Mouse (Mus musculus) CD4-positive, CD25-positive, alpha-beta regulatory T cell, adult 4 months (primary cell): ENCODE data around the gene Pkd1l2. TPM values are rescaled to one million over a fixed set of nuclear protein-coding genes. Genes with fewer than 3 reads are reported as not detected.

Experiments used
- ATAC-seq: one replicate; pipeline ENCODE4 v1.8.0; 2017
- polyA plus RNA-seq, 2 experiments: library from polyadenylated mRNA; unstranded; fragments of 100-300 nt; shearing (Covaris generic); gene quantifications; one replicate each; pipeline ENCODE4 v1.2.1; 2017

Gene Pkd1l2
- polyA plus RNA-seq, 2 experiments from 2014 or later = not detected

DNA sequence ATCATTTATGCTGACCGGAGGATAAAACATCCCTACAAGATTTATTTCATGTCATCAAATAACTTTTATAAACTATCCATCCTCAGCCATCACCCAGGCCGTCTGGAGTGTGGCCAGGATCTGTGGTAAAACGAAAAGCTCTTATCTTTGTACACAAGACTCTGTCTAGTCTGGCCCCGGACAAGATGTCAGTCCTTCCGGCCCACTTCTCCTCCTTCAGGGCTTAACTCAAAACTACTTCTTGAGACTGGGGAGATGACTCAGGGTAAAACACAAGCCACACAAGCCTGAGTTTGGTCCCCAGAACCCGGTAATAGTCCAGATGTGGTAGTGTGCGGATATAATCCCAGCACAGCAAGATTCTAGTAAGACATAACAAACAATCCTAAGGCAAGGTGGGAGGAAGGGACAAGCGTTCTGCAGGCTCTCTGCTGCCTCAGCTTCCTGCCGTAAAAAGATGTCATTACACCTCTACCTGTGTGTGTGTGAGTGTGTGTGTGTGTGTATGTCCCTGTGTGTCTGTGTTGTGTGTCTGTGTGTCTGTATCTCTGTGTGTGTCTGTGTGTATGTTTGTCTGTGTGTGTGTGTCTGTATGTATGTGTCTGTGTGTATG is 804 bp upstream of the Pkd1l2 start:
- ATAC-seq = no peak

DNA sequence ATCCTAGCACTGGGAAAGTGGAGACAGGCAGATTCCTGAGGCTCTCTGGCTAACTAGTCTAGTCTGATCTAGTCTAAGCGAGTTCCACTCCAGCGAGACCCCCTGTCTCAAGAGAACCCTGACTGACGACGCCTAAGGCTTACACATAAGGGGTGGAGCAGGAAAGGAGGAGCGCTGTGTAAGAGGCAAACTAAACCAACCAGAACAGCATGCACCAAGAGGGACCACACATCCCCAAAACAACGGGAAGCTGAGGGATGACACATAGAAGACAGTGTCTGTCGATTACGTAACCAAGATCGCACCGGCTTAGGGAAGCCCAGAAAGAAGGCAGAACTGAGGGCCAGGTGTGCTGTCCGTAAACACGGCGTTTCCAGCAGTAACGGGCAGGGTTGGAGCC is 2.6 kb downstream of the Pkd1l2 start:
- ATAC-seq = no peak

DNA sequence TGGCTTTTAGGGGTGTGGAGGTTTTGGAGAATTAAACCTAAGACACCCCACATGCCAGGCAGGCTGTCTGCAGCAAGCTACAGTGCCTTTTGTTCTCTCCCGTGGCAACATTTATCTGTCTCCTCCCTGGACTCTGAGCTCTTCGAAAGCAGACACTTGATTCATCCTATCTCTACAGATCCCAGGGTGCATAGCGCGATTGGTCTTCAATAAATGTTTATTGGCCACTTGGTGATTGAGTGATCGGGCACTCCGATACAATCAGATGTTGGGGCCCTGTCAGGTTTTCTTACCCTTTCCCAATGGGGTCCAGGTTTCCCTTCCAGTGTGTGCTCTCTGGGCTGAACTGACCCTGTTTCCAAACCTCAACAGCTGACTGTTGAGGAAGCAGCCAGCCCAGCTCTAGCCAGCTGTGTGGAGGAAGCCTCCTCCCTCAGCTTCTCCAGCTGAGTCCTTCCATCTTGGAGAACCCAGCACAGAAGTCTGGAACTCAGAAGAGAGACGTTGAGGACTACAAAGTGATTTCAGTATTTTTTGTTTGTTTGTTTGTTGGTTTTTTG is 3.8 kb downstream of the Pkd1l2 start:
- ATAC-seq = no peak

DNA sequence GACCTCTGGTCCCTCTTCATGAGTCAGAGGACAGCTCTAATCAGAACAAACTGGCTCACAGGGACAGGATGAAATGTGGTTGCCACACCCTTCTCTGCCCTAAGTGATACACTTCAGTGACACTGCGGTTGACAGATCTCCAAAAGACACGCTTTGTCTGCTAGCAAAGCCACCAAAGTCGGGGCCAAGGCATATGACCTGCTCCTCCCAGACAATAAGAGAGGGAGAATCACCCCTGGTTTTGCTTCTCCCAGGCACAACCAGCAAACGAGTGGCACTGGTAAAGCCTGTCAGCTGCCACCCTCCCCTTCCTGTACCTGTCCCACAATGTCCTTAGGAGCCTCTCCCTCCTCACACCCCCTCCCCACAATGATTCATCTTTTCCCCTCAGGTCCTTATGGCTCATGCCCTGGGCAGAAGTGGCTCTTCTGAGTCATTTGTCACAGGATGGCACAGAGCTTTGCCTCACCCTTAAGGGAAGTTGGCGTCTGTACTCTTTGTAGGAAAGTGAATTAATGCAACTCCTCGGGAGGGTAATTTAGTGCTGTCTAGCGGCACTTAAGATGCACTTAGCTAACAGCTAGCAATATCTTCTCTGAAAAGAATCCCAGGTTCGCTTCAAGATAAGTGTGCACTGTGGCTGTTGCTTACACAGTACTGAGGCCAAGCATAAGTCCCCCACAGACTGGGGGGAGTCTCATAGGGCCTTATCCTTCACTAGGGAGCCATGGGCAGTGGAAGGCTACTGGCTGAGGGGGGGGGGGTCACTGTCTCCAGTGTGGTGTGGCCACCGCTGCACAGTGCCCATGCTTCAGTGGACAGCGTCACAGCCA is 7.7 kb downstream of the Pkd1l2 start:
- ATAC-seq = no peak

DNA sequence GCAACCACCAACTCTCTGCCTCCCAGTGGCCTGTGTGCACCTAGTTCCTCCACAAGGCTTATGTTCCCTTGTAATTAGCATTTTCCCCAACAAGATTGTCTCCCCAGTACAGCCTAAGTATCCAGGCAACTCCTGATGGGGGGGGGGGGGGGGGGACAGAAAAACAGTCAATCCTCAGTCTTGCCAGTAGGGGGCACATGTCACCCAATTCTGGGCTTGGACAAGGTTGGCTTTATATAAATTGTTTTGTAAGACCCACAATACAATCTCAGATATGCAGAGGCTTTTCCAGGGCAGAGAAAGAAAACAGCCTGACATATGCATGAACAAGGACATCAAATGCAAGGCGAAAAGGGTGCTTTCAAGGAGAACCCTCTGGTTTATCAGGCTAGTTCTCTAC is 12.5 kb downstream of the Pkd1l2 start:
- no peak for ATAC-seq

DNA sequence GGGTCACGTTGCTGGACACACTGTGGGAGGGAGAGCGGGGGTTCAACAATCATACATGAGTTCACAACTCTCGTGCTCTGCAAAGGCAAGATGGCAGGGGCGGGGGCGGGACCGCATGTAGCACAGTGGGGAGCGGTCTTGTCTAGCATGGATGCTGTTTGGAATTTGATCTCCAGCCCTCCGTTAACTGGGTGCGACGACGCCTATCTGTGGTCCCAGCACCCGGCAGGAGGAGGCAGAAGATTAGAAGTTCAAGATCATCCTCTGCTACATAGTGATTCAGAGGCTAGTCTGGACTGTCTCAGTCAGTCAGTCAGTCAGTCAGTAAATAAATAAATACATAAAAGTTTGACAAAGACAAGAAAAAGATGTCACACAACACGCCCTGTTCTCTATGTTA is 14.0 kb downstream of the Pkd1l2 start:
- ATAC-seq = no peak

DNA sequence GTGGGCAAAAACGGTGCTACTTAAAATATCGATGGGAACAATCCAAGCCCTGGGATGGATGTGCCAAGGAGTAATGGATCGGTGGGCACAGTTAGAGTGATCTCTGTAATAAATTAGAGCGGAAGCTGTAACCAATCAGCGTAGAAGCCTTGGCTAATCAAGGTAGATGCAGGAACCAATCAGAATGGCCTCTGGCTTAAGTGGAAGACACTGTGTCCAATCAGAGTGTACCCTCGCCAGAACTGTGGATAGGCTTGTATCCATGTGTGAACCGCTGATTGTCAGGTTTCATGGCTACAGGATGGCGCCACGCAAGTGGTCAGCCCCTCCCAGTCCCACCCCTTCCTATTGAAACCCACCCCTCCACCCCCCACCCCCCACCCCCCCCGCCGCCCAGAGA is 14.9 kb downstream of the Pkd1l2 start:
- ATAC-seq = no peak

DNA sequence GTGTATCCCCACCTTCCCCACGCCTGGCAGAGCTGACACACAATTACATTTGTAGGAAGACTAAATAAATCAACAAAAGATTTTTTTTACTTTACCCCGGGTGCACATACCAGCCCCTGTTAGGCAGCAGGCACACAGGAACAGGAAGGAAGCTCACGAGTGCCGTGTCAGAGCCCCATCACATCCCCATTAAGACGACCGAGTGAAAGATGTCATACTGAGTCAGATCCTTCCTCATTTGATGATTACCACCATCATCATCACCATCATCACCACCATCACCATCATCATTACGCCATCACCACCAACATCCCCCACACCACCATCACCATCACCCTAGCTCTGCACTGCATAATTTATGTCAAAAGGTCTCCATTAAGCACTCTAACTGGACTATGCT is 15.3 kb downstream of the Pkd1l2 start:
- ATAC-seq = no peak

DNA sequence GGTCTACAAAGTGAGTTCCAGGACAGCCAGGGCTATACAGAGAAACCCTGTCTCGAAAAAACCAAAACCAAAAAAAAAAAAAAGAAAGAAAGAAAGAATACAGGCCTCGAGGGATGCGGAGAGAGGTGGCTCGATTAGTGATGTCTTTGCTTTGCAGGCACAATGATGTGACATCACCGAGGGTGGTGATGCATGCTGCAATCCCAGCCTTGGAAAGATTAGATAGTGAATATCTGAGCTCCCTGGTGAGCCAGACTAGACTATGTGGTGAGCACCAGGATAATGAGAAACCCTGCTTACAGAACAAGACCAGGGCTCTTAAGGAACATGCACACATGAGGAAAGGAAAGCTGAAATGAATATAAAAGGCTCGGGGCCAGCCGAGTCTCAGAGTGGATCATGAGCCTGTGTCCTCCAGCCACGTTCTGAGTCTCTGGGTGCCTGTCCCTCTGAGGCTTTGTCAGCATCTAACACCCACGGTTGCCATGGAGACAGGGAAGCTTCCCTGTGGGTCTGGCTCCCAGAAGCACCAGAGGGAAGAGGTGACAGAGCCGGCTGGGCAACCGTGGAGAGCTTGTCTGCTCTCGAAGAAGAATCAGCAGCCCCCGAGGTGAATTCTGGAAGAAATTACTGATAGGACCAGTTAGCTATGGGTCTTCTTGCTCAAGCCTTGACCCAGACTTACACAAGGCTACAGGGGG is 20.9 kb downstream of the Pkd1l2 start:
- ATAC-seq = no peak

DNA sequence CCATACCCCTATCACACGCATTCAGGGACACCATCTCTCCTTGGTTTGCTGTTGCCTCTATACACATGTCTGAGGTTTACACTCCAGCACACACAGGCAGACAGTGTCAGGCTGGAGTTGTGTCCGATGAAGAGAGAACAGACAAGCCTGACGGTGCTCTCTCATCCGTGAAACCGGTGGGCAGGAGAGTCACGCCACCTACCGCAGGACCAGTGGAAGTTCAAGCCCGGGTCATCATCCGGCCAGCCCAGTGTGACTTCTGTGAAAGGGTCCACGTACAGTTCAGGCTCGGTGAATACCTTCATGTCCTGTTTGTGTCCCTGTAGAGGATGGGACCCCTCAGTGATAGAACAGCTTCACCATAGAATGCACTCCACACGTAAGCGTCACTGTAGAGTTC is 21.9 kb downstream of the Pkd1l2 start:
- no peak for ATAC-seq

DNA sequence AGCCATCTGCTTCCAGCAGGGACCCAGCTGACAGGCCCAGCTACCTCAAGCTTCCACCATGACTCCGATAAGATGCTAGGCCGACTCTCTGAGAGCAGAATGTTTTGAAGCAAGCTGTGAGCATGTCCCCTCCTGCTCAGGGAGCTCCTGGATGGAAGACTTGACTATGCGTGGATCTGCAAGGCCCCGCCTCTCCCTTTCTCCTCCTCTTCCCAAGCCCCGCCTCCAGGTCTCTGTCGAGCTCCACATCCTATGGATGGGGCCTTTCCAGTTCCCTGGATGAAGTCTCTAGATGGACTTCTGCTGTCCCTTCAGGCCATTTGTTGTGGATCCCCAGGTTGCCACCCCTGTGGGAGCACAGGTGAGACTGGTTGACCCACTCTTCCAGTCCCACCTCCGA is 23.2 kb downstream of the Pkd1l2 start:
- no peak for ATAC-seq

DNA sequence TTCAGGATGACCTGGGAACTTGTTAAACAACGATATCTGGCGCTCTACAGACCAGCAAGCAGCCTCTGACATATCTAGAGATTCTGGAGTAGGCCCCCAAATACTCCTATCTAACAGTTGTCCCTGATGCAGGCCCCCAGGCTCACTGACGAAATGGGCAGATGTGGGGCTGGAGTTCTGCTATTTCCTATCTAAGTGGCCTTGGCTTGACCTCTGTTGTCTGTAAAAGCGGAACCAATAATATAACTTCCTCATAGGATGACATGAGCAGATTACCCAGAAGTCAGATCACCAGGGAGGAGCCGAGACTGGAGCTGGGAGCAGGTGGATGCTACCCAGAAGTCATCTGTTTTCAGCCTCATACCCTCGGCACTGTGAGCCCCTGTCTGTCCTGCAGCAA is 27.2 kb downstream of the Pkd1l2 start:
- ATAC-seq = no peak

DNA sequence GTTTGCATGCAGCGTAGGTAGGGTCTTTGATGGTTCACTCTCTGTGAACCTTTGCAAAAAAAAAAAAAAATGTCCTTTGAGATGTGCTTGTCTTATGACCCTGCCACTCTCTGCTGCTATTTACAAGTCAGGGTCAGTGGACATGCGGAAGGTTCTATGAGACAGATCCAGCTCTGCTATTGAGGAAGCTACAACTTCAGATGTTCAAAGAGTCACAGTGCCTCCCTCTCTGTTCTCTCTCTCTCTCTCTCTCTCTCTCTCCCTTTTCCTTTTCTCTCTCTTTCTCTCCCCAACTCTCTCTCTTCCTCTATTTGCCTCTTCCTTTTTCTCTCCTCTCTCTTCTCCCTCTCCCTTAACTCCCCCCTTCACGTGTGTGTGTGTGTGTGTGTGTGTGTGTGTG is 28.1 kb downstream of the Pkd1l2 start:
- no peak for ATAC-seq

DNA sequence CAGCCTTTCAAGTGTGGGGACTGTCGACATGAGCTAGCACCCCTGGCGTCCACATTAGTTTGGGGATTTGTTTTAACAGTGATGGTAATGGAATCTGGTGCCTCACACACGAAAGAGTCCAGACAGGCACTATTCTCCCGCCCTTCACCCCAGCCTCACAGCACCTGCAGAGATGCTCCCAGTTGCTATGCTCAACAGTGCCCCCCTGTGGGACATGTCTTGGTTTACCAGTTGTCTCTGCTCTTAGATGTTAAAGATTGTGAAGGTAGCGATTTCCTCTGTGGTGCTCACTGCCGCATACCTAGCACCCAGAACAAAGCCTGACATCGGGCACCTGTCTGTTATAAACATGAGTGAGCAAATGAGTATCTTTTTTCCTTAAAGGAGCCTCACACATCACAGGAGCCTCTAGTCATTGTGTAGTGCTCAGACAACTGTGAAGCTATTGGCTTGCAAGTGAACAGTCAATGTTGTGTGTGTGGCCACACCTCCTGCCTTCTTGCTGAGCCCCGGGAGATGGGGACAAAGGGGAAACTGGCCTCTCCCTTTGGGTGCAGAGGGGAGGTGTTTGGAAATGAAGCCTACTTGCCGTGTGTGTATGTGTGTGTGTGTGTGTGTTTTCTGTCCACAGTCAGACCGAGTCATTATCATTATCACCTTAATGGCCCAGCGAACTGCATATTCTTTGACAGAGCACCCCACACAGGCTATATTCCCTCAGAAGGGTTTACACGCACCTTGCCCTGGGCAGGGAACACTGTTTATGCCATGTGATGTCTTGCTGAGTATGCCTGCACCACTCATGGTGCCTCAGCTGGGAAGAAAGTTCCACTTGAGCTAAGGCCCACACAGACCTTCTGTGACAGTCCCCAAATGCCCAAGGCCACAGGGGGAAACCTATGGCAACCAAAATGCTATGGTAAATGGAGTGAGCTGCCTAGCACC is 28.8 kb downstream of the Pkd1l2 start:
- ATAC-seq = no peak

DNA sequence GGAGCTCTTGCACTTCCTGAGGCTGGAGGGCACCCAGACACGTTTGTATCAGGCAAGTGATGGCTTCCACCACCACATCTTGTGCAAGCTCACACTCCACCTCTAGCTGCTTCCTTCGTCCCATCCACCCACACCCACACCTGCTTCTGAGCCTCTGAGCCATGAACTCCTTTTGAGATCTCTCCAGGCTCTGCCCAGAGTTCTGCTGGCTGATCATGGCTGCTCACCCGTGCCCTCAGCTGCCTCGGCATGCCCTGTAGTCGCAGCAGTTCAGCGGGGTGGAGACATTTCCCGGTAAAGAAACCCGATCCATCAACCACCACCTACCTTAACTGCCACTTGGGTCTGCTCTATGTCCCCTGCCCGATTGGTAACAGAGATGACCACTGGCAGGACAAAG is 30.9 kb downstream of the Pkd1l2 start:
- ATAC-seq = no peak

DNA sequence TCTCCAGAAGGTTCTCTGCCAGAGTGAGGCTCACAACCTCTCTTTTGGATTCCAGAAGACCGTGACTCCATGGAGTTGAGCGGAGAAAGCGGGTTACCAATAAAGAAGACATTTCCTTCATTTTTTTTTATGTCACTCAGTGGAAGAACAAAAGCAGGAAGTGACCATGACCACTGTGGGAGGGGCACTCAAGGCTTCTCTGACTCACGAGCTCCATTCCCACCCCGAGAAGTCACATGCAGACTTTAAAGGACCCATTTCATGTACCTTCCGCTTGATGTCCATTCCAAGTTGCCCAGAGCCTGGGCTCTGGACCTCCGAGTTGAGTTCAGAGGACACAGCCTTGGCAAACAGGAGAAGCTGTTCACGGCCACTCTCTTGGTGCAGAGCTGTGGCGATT is 31.5 kb downstream of the Pkd1l2 start:
- ATAC-seq = no peak

DNA sequence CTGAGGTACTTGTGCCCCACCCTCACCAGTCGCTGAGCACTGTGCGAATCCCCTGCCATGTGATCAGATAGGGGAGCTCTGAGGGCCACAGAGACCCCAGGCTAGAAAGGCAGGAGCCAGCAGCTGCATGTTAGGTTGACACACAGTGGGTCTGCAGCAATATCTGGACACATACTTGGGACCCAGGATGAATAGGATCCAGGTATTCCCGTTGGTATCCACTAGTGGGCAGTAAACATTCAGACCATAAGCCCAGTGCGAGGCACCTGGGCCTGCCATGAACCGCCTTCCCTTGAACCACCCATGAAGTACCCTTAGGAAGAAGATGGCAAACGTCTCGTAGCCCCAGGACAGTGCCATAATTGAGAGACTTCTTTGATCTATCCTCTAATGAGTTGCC is 32.8 kb downstream of the Pkd1l2 start:
- ATAC-seq = no peak

DNA sequence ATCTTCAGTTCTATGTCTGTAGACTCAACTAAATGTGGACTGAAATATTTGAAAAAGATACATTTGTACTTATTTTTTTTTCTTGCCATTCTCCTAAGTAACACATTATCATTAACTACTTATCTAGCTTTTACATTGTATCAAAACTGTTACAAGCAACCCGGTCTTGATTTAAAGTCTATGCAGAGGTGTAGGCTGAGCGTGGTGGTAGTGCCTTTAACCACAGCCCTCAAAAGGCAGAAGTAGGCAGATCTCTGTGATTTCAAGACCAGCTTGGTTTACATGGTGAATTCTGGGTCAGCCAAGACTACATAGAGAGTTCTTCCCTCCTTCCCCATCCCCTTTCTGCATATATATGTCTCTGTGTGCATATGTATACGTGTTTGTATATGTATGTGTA is 38.7 kb downstream of the Pkd1l2 start:
- no peak for ATAC-seq

DNA sequence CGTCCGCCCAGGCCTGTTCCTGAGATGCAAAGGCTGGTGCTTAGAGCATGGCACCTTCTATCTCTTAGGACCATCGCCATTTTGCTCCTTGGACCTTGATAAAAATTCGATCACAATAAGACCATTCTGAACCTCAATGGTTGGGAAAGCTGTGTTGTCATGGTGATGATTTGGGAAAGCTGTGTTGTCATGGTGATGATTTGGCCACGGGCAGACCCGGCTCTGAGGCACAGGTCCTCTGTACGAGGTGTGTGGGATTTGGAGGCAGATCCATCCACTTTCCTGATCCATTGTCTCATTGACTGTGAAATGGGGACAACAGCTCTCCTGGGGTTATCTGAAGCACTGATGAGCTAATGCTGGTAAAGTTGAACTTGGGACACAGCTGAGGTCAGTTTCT is 42.4 kb downstream of the Pkd1l2 start:
- ATAC-seq = no peak

DNA sequence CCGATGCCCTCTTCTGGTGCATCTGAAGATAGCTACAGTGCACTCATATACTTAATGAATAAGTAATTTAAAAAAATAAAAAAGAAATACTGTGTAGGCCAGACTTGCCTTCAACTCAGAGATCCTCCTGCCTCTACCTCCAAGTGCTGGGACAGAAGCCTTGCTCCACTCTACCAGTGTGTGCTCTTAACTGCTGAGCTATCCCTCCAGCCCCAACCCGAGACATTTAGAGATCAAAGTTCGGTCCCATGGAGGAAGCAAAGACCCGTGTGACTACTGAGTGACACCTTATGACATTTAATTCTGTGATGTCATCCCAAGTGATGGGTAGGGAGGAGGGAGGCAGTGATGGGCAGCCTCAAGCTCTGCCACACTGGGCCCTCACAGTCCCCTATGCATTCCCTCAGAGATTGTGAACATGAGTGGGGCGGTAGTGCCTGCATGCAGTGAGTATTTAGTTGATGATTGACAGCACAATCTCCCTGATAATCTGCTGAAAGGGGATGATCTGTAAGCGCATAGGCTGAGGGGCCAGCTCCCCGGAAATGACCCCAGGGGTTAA is 44.8 kb downstream of the Pkd1l2 start:
- no peak for ATAC-seq

DNA sequence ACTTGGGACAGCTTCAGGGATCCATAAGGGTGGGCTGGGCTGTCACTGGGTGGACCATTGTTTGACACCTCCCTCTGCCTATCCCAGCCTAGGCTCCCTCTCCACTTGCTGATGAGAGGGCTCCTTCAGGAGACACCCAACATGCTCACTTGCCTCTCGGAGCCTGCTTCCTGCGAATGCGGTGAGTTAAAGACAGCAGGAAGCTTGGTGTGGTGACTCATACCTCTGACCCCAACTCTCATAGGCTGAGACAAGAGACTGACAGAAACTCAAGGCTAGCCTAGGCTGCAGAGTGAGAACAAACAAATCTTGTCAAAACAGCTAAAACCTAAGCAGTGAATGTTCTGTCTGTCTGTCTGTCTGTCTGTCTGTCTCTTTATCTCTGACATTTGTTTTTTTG is 48.9 kb downstream of the Pkd1l2 start:
- peak; percentile 63 for ATAC-seq

DNA sequence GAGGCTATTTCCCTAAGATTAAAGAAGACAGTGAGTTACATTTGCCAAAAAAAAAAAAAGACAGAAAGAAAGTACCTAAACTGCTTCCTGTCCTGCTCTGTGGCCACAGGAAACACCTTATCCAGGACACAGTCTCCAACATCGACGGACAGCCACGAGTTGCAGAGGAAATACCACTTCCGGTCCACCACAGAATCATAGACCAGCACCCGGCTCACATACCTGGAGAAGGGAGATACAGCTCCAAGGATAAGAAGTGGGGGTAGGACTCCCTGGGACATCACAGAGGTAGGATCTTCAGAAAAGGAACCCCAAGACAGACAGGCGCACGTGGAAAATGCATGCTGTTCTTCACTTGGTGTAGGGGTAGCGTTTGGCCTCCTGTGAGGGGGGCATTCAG is 49.6 kb downstream of the Pkd1l2 start:
- ATAC-seq = no peak
